Mouse (Mus musculus) lung, postnatal 0 days (tissue): Measurements from ENCODE around the gene Prss47.

Experiments used
- CTCF ChIP-seq: IDR thresholded peaks from 2 replicates; pipeline ENCODE4 v1.5.1; 2016; ENCODE audit warnings: antibody characterized with exemption, mild to moderate bottlenecking
- EP300 ChIP-seq: IDR thresholded peaks from 2 replicates; pipeline ENCODE4 v1.6.1; 2016; ENCODE audit warnings: antibody characterized with exemption, mild to moderate bottlenecking, control low read depth

DNA sequence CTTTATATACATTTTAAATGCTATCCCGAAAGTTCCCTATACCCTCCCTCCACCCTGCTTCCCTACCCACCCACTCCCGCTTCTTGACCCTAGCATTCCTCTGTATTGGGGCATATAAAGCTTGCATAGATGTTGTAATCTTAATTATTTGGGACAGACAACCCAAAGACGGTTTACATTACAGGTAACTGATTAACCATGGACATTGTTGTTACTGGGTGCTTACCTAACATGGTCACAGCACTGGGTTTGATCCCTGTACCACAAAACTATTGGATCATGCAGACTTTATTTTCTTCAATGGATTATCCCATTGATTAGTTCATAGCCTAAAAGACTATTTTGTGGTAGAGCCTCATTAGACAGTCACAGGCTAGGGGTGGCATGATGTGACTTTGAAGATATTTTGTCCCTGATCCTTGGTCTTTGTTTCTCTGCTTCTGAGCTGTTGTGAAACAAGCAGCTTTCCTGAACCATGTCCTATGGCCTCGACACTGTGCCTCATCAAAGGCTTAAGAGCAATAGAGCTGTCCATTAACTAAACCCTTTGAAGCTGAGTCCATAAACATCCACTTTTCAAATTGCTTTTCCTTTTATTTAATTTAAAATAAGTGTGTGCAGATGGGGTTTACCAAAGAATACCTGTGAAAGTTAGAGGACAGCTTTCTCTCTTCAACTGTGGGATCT is 41.4 kb downstream of the Prss47 start:
- TF ChIP-seq EP300 = no peak
- no peak for TF ChIP-seq CTCF
